In the genomic region with DNA sequence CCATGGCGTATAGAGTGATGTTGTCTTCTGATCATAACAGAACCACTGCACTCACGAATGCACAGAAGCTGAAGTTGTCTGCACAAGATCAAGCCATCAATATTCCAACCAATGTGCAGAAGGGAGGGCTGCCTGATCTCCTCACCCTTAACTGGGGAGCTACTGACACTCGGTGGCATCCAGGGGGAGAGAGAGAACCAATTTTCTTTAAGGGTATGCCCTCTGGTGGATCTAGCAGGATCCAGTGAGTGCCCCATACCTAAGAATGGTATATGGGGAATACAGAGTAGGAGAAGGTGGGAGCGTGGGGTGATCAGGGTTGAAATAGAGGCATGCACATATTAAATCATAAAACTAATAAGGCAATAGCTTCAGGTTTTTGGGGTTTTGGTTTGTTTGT, we compare ENCODE assay signal across 30 mouse cellular contexts. TPM values are rescaled to one million over a fixed set of nuclear protein-coding genes. Genes with fewer than 3 reads are reported as not detected.
A peak's percentile ranks its signal among the peaks of the same experiment; 100 is the strongest.
DNase-seq lines count a peak whose midpoint lies in the region; ATAC-seq and TF ChIP-seq lines count a peak whose summit lies in the region.
"Had no signal": no experiment of that assay in that cellular context is flagged by ENCODE, and none has a peak within 500 bp of the region (broad histone marks: within the 10 kb centered on the region; RNA-seq: fewer than 3 reads in every experiment).

No protein-coding gene starts in this region.

- H3K9ac ChIP-seq in heart, postnatal 0 days (replicated peaks; ENCODE audit: low read depth, low read length): no peak overlapping the region
- H3K9ac ChIP-seq: hindbrain, embryonic 14.5 days; limb, embryonic 15.5 days; liver, embryonic 14.5 days; neural tube, embryonic 12.5 days had no signal

- peaks cover 8% of the 10 kb centered on the region for H3K27me3 ChIP-seq in heart, postnatal 0 days (ENCODE audit: control insufficient read depth, insufficient read depth, low read length)
- peaks cover 2% of the 10 kb centered on the region; the same call in 1 of the 2 replicates for H3K27me3 ChIP-seq in testis, adult 2 months (ENCODE audit: control insufficient read depth, insufficient read depth, low read length)
- H3K27me3 ChIP-seq: limb, embryonic 15.5 days; neural tube, embryonic 12.5 days had no signal

- no peak overlapping the region for H3K4me2 ChIP-seq in heart, postnatal 0 days (ENCODE audit: low read depth, low read length)
- H3K4me2 ChIP-seq: heart, embryonic 11.5 days; hindbrain, embryonic 14.5 days; limb, embryonic 15.5 days; neural tube, embryonic 12.5 days had no signal

- TF ChIP-seq EP300 in heart, postnatal 0 days (IDR thresholded peaks at IDR 0.05; ENCODE audit: low read depth): no peak

- no peaks in the 10 kb centered on the region for H3K9me3 ChIP-seq in heart, postnatal 0 days (replicated peaks; ENCODE audit: control insufficient read depth, low read length)
- H3K9me3 ChIP-seq: limb, embryonic 10.5 days; limb, embryonic 15.5 days; midbrain, embryonic 10.5 days; neural tube, embryonic 12.5 days had no signal

- 60% methylated on average over 4 of the region's 4 CpGs for WGBS in heart, postnatal 0 days

- H3K4me3 ChIP-seq in heart, postnatal 0 days (ENCODE audit: low read depth, low read length): no peak overlapping the region
- H3K4me3 ChIP-seq in left cerebral cortex, adult 2 months: no peak overlapping the region
- peak overlapping the region; percentile 39 for H3K4me3 ChIP-seq in testis, adult 2 months (ENCODE audit: control insufficient read depth, low read depth, low read length)
- H3K4me3 ChIP-seq: erythroblast, embryonic 14.5 days; limb, embryonic 10.5 days; limb, embryonic 15.5 days; midbrain, embryonic 10.5 days; myocyte; neural tube, embryonic 12.5 days had no signal

- H3K4me1 ChIP-seq in heart, postnatal 0 days (ENCODE audit: control insufficient read depth, insufficient read depth): 0 out of 2 replicates have a peak, but pooled peaks cover 8% of the 10 kb centered on the region
- peaks cover 12% of the 10 kb centered on the region for H3K4me1 ChIP-seq in testis, adult 2 months (ENCODE audit: control insufficient read depth, insufficient read depth, low read length)

- DNase-seq in heart, postnatal 0 days (ENCODE audit: low spot score): no peak
- no peak for DNase-seq in heart, adult 9 months (ENCODE audit: low spot score in 2 of 2)
- no peak for DNase-seq in left cerebral cortex, adult 2 months (ENCODE audit: extremely low spot score in 1 of 2, low spot score in 2 of 2)
- no peak for DNase-seq in left cerebral cortex, postnatal 25 days (ENCODE audit: low spot score in 2 of 2)
- DNase-seq in testis, postnatal 14 days (ENCODE audit: low spot score): no peak
- peak; percentile 27 for DNase-seq in testis, postnatal 10 days (ENCODE audit: low spot score)
- no peak for DNase-seq in kidney, postnatal 4 days
- DNase-seq: adrenal gland, adult 2 months; cerebellum, adult 11-12 months; cerebellum, adult 9-11 months; gastrocnemius, postnatal 10 days; heart, postnatal 4 days; kidney, adult 2 months; kidney, postnatal 14 days; right cerebral cortex, adult 18-20 months; spleen, adult 18-20 months had no signal

- intact Hi-C loops in left cerebral cortex, adult 2 months (cut with DNase I): no loop called here
- intact Hi-C loops in left cerebral cortex, postnatal 25 days (cut with DNase I): no loop called here

- ATAC-seq in heart, postnatal 0 days (ENCODE audit: insufficient read depth, low read depth): no peak
- ATAC-seq: CD4-positive, CD25-positive, alpha-beta regulatory T cell, adult 4 months; inflammation-experienced regulatory T-cells, adult 6 months; midbrain, embryonic 16.5 days had no signal

- peak; percentile 26; the same call in 1 of the 2 replicates for TF ChIP-seq CTCF in heart, postnatal 0 days (IDR thresholded peaks at IDR 0.05; ENCODE audit: low read depth)
- peak; percentile 17; the same call in 1 of the 2 replicates for TF ChIP-seq CTCF in left cerebral cortex, adult 2 months (IDR thresholded peaks at IDR 0.05)
- TF ChIP-seq CTCF in testis, adult 2 months (IDR thresholded peaks at IDR 0.05; ENCODE audit: control insufficient read depth, insufficient read depth, insufficient replicate concordance, low read depth, low read length): no peak

- no peak overlapping the region for H3K27ac ChIP-seq in heart, postnatal 0 days (ENCODE audit: low read depth)
- H3K27ac ChIP-seq in left cerebral cortex, adult 2 months: no peak overlapping the region
- no peak overlapping the region for H3K27ac ChIP-seq in testis, adult 2 months (ENCODE audit: control insufficient read depth, insufficient read depth, low read depth, low read length)
- H3K27ac ChIP-seq: hindbrain, embryonic 14.5 days; limb, embryonic 10.5 days; limb, embryonic 15.5 days; liver, embryonic 14.5 days; midbrain, embryonic 10.5 days; neural tube, embryonic 12.5 days had no signal

- H3K36me3 ChIP-seq in heart, postnatal 0 days (replicated peaks; ENCODE audit: control insufficient read depth, insufficient read depth, low read length): no peaks in the 10 kb centered on the region
- H3K36me3 ChIP-seq in testis, adult 2 months (ENCODE audit: control insufficient read depth, insufficient read depth, low read length): no peaks in the 10 kb centered on the region
- H3K36me3 ChIP-seq: limb, embryonic 10.5 days; limb, embryonic 15.5 days; midbrain, embryonic 10.5 days; neural tube, embryonic 12.5 days had no signal

- TF ChIP-seq POLR2A in testis, adult 2 months (IDR thresholded peaks at IDR 0.05; ENCODE audit: control insufficient read depth, low read depth, low read length): no peak

RNA-seq across cellular contexts. Expression of gene Prickle2, which starts 2.2 kb away (rescaled TPM):
- total RNA-seq in heart, postnatal 0 days (2014; rRNA removed; ENCODE audit: low replicate concordance): 5.4 and 6.9 TPM in 2 replicates
- 2.2 TPM in 2 replicates for polyA plus RNA-seq in heart, postnatal 0 days (2015; fragmentation: Nextera tagmentation; extraction: Ambion mirVana)
- total RNA-seq in left cerebral cortex, adult 2 months (2021): 100 to 1,000 TPM; 163 to 182 TPM
- 100 to 1,000 TPM; 181 to 195 TPM for total RNA-seq in left cerebral cortex, postnatal 25 days (2021)
- 1.4 and 1.5 TPM in 2 replicates for polyA plus RNA-seq in testis, adult 2 months (2012; rRNA removed)
- total RNA-seq: common myeloid progenitor, adult 5-6 weeks had no signal
- polyA plus RNA-seq: erythroblast, embryonic 14.5 days; inflammation-experienced regulatory T-cells, adult 6 months had no signal

Comparison
In these comparisons a context has a peak if more than half of its experiments do, and no peak if none do; other contexts are left out.
1. RNA of gene Prickle2, which starts 2.2 kb away (total RNA-seq): 181 to 195 TPM in left cerebral cortex, postnatal 25 days and 163 to 182 TPM in left cerebral cortex, adult 2 months; 5.4 to 6.9 TPM in heart, postnatal 0 days; every median in the first group is over 10 times any median in the second.